17 mouse cellular contexts compared by ENCODE assay signal in genomic region chr11:57973913-57974234, GRCm38 (mm10). TPM values are rescaled to one million over a fixed set of nuclear protein-coding genes. Genes with fewer than 3 reads are reported as not detected.
A peak's percentile ranks its signal among the peaks of the same experiment; 100 is the strongest.
DNase-seq lines count a peak whose midpoint lies in the region; ATAC-seq lines count a peak whose summit lies in the region.
"Had no signal": no experiment of that assay in that cellular context is flagged by ENCODE, and none has a peak within 500 bp of the region (broad histone marks: within the 10 kb centered on the region; RNA-seq: fewer than 3 reads in every experiment).

No protein-coding gene starts in this region.

- H3K4me2 ChIP-seq in intestine, embryonic 15.5 days (replicated peaks), result no peak overlapping the region; the same call in 1 of the 2 replicates
- H3K4me2 ChIP-seq in intestine, embryonic 16.5 days (ENCODE audit: low read depth, low read length), result no peak overlapping the region
- H3K4me2 ChIP-seq in lung, embryonic 15.5 days, result peak overlapping the region; percentile 23
- peak overlapping the region; percentile 10; the same call in 1 of the 2 replicates for H3K4me2 ChIP-seq in liver, embryonic 16.5 days (ENCODE audit: low read depth, low read length)
- no peak overlapping the region for H3K4me2 ChIP-seq in stomach, embryonic 16.5 days (ENCODE audit: low read depth, low read length)
- H3K4me2 ChIP-seq: heart, embryonic 15.5 days; hindbrain, embryonic 14.5 days; kidney, embryonic 15.5 days had no signal

- H3K27ac ChIP-seq in intestine, embryonic 15.5 days, result no peak overlapping the region
- no peak overlapping the region for H3K27ac ChIP-seq in intestine, embryonic 16.5 days (ENCODE audit: low read length)
- peak overlapping the region; percentile 97; the same call in 1 of the 2 replicates for H3K27ac ChIP-seq in lung, embryonic 15.5 days
- H3K27ac ChIP-seq in liver, embryonic 16.5 days (ENCODE audit: low read length), result peak overlapping the region; percentile 46
- H3K27ac ChIP-seq in stomach, embryonic 16.5 days (ENCODE audit: low read length), result peak overlapping the region; percentile 2; the same call in 1 of the 2 replicates
- H3K27ac ChIP-seq: heart, embryonic 10.5 days; hindbrain, embryonic 14.5 days; kidney, embryonic 15.5 days had no signal

- no peaks in the 10 kb centered on the region for H3K27me3 ChIP-seq in intestine, embryonic 15.5 days (replicated peaks)
- H3K27me3 ChIP-seq in intestine, embryonic 16.5 days (replicated peaks; ENCODE audit: control insufficient read depth, insufficient read depth, low read length), result no peaks in the 10 kb centered on the region
- H3K27me3 ChIP-seq in lung, embryonic 15.5 days, result no peaks in the 10 kb centered on the region
- no peaks in the 10 kb centered on the region for H3K27me3 ChIP-seq in liver, embryonic 16.5 days (ENCODE audit: control insufficient read depth, insufficient read depth, low read depth, low read length)
- no peaks in the 10 kb centered on the region for H3K27me3 ChIP-seq in stomach, embryonic 16.5 days (ENCODE audit: control insufficient read depth, insufficient read depth, low read length)
- H3K27me3 ChIP-seq: heart, embryonic 15.5 days; kidney, embryonic 15.5 days had no signal

- no peak for DNase-seq in lung, postnatal 10 days
- DNase-seq in heart, adult 9 months (ENCODE audit: low spot score in 2 of 2), result no peak
- DNase-seq in left cerebral cortex, adult 18-20 months (ENCODE audit: low spot score in 2 of 2), result no peak
- DNase-seq: midbrain, embryonic 14.5 days; right cerebral cortex, postnatal 25 days; spleen, adult 18-20 months; thymus, postnatal 4 days had no signal

- H3K9ac ChIP-seq in intestine, embryonic 15.5 days, result no peak overlapping the region
- no peak overlapping the region for H3K9ac ChIP-seq in intestine, embryonic 16.5 days (ENCODE audit: low read depth, low read length)
- H3K9ac ChIP-seq in lung, embryonic 15.5 days, result no peak overlapping the region
- no peak overlapping the region for H3K9ac ChIP-seq in liver, embryonic 16.5 days (ENCODE audit: low read depth, low read length)
- no peak overlapping the region for H3K9ac ChIP-seq in stomach, embryonic 16.5 days (ENCODE audit: low read length)
- H3K9ac ChIP-seq: heart, embryonic 15.5 days; hindbrain, embryonic 14.5 days; kidney, embryonic 15.5 days had no signal

- no peaks in the 10 kb centered on the region for H3K9me3 ChIP-seq in intestine, embryonic 15.5 days
- H3K9me3 ChIP-seq in intestine, embryonic 16.5 days (ENCODE audit: control insufficient read depth, low read length), result no peaks in the 10 kb centered on the region
- H3K9me3 ChIP-seq in lung, embryonic 15.5 days, result no peaks in the 10 kb centered on the region
- no peaks in the 10 kb centered on the region for H3K9me3 ChIP-seq in liver, embryonic 16.5 days (replicated peaks; ENCODE audit: control insufficient read depth, low read length)
- no peaks in the 10 kb centered on the region for H3K9me3 ChIP-seq in stomach, embryonic 16.5 days (replicated peaks; ENCODE audit: control insufficient read depth, low read length)
- H3K9me3 ChIP-seq: heart, embryonic 10.5 days; heart, embryonic 15.5 days; kidney, embryonic 15.5 days had no signal

- WGBS in intestine, embryonic 15.5 days, result 52% methylated on average over 9 of the region's 9 CpGs
- 50% methylated on average over 9 of the region's 9 CpGs for whole genome bisulfite sequencing in intestine, embryonic 16.5 days
- 37% methylated on average over 9 of the region's 9 CpGs for WGBS in lung, embryonic 15.5 days
- WGBS in liver, embryonic 16.5 days (ENCODE audit: insufficient replicate concordance), result 40% methylated on average over 9 of the region's 9 CpGs
- WGBS in stomach, embryonic 16.5 days, result 46% methylated on average over 9 of the region's 9 CpGs

- no peaks in the 10 kb centered on the region for H3K36me3 ChIP-seq in intestine, embryonic 15.5 days
- no peaks in the 10 kb centered on the region for H3K36me3 ChIP-seq in intestine, embryonic 16.5 days (ENCODE audit: control insufficient read depth, insufficient read depth, low read length)
- no peaks in the 10 kb centered on the region for H3K36me3 ChIP-seq in lung, embryonic 15.5 days
- no peaks in the 10 kb centered on the region for H3K36me3 ChIP-seq in liver, embryonic 16.5 days (ENCODE audit: control insufficient read depth, insufficient read depth)
- H3K36me3 ChIP-seq in stomach, embryonic 16.5 days (ENCODE audit: control insufficient read depth, insufficient read depth, low read length), result no peaks in the 10 kb centered on the region
- H3K36me3 ChIP-seq: heart, embryonic 10.5 days; heart, embryonic 15.5 days; kidney, embryonic 15.5 days had no signal

- ATAC-seq in intestine, embryonic 15.5 days, result peak; percentile 35
- no peak for ATAC-seq in intestine, embryonic 16.5 days
- no peak for ATAC-seq in lung, embryonic 15.5 days (ENCODE audit: borderline replicate concordance, extremely low read depth, low FRiP score, low TSS enrichment)
- ATAC-seq in liver, embryonic 16.5 days (ENCODE audit: low read depth), result peak; percentile 3; the same call in 1 of the 2 replicates
- peak; percentile 8; the same call in 1 of the 2 replicates for ATAC-seq in stomach, embryonic 16.5 days (ENCODE audit: insufficient read depth, low FRiP score)

- peaks cover 9% of the 10 kb centered on the region for H3K4me1 ChIP-seq in intestine, embryonic 15.5 days (replicated peaks)
- H3K4me1 ChIP-seq in intestine, embryonic 16.5 days (ENCODE audit: control insufficient read depth, insufficient read depth, low read length), result 0 out of 2 replicates have a peak, but pooled peaks cover 10% of the 10 kb centered on the region
- peaks cover 29% of the 10 kb centered on the region for H3K4me1 ChIP-seq in lung, embryonic 15.5 days
- peaks cover 8% of the 10 kb centered on the region for H3K4me1 ChIP-seq in liver, embryonic 16.5 days (ENCODE audit: control insufficient read depth, low read depth, low read length)
- peaks cover 5% of the 10 kb centered on the region; the same call in 1 of the 2 replicates for H3K4me1 ChIP-seq in stomach, embryonic 16.5 days (ENCODE audit: control insufficient read depth, insufficient read depth, low read length)
- H3K4me1 ChIP-seq: heart, embryonic 15.5 days had no signal

- H3K4me3 ChIP-seq in intestine, embryonic 15.5 days (replicated peaks), result no peak overlapping the region
- no peak overlapping the region for H3K4me3 ChIP-seq in intestine, embryonic 16.5 days (ENCODE audit: low read length)
- no peak overlapping the region for H3K4me3 ChIP-seq in lung, embryonic 15.5 days
- H3K4me3 ChIP-seq in liver, embryonic 16.5 days (ENCODE audit: low read depth, low read length), result no peak overlapping the region
- no peak overlapping the region for H3K4me3 ChIP-seq in stomach, embryonic 16.5 days (replicated peaks; ENCODE audit: low read length)
- H3K4me3 ChIP-seq: erythroblast, embryonic 14.5 days; heart, embryonic 10.5 days; heart, embryonic 15.5 days; kidney, embryonic 15.5 days had no signal

RNA-seq across cellular contexts. Expression of gene Larp1, which starts 35.0 kb away (rescaled TPM):
- polyA plus RNA-seq in intestine, embryonic 15.5 days (2015; fragmentation: Nextera tagmentation; extraction: Ambion mirVana), result 21.1 and 23.5 TPM in 2 replicates
- polyA plus RNA-seq in intestine, embryonic 16.5 days (2015; fragmentation: Nextera tagmentation; extraction: Ambion mirVana), result 16.5 and 16.7 TPM in 2 replicates
- polyA plus RNA-seq in lung, embryonic 15.5 days (2015; fragmentation: Nextera tagmentation; extraction: Ambion mirVana), result 19.0 and 19.5 TPM in 2 replicates
- 14.2 and 14.9 TPM in 2 replicates for polyA plus RNA-seq in liver, embryonic 16.5 days (2015; fragmentation: Nextera tagmentation; extraction: Ambion mirVana)
- 21.8 and 22.9 TPM in 2 replicates for polyA plus RNA-seq in stomach, embryonic 16.5 days (2015; fragmentation: Nextera tagmentation; extraction: Ambion mirVana)
- 10 to 100 TPM; 87.5 to 89.1 TPM for total RNA-seq in left cerebral cortex, adult 18-20 months (2021)

Comparison
In these comparisons a context has a peak if more than half of its experiments do, and no peak if none do; other contexts are left out.
1. ATAC-seq: peak in intestine, embryonic 15.5 days (single experiment), liver, embryonic 16.5 days (single experiment) and stomach, embryonic 16.5 days (single experiment); none in intestine, embryonic 16.5 days (single experiment) and lung, embryonic 15.5 days (single experiment).
2. H3K27ac ChIP-seq: peak in lung, embryonic 15.5 days (single experiment), liver, embryonic 16.5 days (single experiment) and stomach, embryonic 16.5 days (single experiment); none in intestine, embryonic 15.5 days (single experiment) and intestine, embryonic 16.5 days (single experiment).
3. H3K4me2 ChIP-seq: peak in lung, embryonic 15.5 days (single experiment) and liver, embryonic 16.5 days (single experiment); none in intestine, embryonic 15.5 days (single experiment), intestine, embryonic 16.5 days (single experiment) and stomach, embryonic 16.5 days (single experiment).